Mouse (Mus musculus): ENCODE measurements around the gene Plekhh1. TPM values are rescaled to one million over a fixed set of nuclear protein-coding genes. Genes with fewer than 3 reads are reported as not detected.

The Plekhh1 gene
- polyA plus RNA-seq, 1 experiment from 2014 or later = 1.0 TPM

GRCm38 (mm10) chr12:79070736-79071333 lies 41.9 kb downstream of the Plekhh1 start:
- 90% methylated on average over 9 of the region's 9 CpGs for WGBS
- no peaks in the 10 kb centered on the region for H3K9me3 ChIP-seq (ENCODE audit: control insufficient read depth, low read length)
- no peak overlapping the region for H3K9ac ChIP-seq (ENCODE audit: low read depth, low read length)
- H3K27ac ChIP-seq (ENCODE audit: low read depth, low read length) = no peak overlapping the region
- ATAC-seq (replicated peaks; ENCODE audit: low FRiP score) = no peak
- no peak overlapping the region for H3K4me3 ChIP-seq (ENCODE audit: low read depth, low read length)
- DNase-seq (ENCODE audit: low spot score) = no peak
- H3K4me1 ChIP-seq (replicated peaks; ENCODE audit: control insufficient read depth, insufficient read depth, low read length) = no peaks in the 10 kb centered on the region
- no peak overlapping the region for H3K4me2 ChIP-seq
- H3K27me3 ChIP-seq (replicated peaks; ENCODE audit: control insufficient read depth, insufficient read depth, low read length) = no peaks in the 10 kb centered on the region
- H3K36me3 ChIP-seq (ENCODE audit: control insufficient read depth, insufficient read depth, low read length) = 0 out of 2 replicates have a peak, but pooled peaks cover 5% of the 10 kb centered on the region

GRCm38 (mm10) chr12:79072576-79072975 lies 43.6 kb downstream of the Plekhh1 start:
- WGBS = 88% methylated on average over 6 of the region's 6 CpGs
- Histone ChIP-seq H3K4me3 (ENCODE audit: low read depth, low read length) (no peak overlapping the region), H3K9me3 (ENCODE audit: control insufficient read depth, low read length) (no peaks in the 10 kb centered on the region), H3K27me3 (replicated peaks; ENCODE audit: control insufficient read depth, insufficient read depth, low read length) (no peaks in the 10 kb centered on the region), H3K4me1 (replicated peaks; ENCODE audit: control insufficient read depth, insufficient read depth, low read length) (no peaks in the 10 kb centered on the region), H3K36me3 (ENCODE audit: control insufficient read depth, insufficient read depth, low read length) (peaks cover 14% of the 10 kb centered on the region), H3K4me2 (no peak overlapping the region), H3K27ac (ENCODE audit: low read depth, low read length) (no peak overlapping the region), H3K9ac (ENCODE audit: low read depth, low read length) (no peak overlapping the region)
- ATAC-seq (replicated peaks; ENCODE audit: low FRiP score) (no peak), DNase-seq (ENCODE audit: low spot score) (no peak)

DNA sequence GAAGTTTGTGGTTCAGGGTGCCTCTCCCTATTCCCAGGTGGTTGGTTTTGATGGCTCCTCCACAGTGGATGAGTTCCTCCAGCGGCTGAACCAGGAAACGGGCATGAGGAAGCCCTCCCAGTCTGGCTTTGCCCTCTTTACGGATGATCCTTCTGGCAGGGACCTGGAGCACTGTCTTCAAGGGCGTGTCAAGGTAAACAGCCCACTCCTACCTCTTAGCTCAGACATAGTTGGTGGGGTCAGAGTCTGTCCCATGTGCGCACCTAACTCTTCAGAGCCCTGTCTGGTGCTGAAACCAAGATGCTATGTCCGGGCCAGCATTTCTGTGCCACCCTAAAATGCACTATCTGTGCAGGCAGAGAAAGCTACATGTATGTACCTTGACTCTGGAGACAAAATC lies 44.4 kb downstream of the Plekhh1 start:
- Histone ChIP-seq H3K4me1 (replicated peaks; ENCODE audit: control insufficient read depth, insufficient read depth, low read length) (no peaks in the 10 kb centered on the region), H3K36me3 (ENCODE audit: control insufficient read depth, insufficient read depth, low read length) (peaks cover 12% of the 10 kb centered on the region), H3K9me3 (ENCODE audit: control insufficient read depth, low read length) (no peaks in the 10 kb centered on the region), H3K9ac (ENCODE audit: low read depth, low read length) (no peak overlapping the region), H3K4me2 (no peak overlapping the region), H3K4me3 (ENCODE audit: low read depth, low read length) (no peak overlapping the region), H3K27me3 (replicated peaks; ENCODE audit: control insufficient read depth, insufficient read depth, low read length) (no peaks in the 10 kb centered on the region), H3K27ac (ENCODE audit: low read depth, low read length) (no peak overlapping the region)
- DNase-seq (ENCODE audit: low spot score) (no peak), ATAC-seq (replicated peaks; ENCODE audit: low FRiP score) (no peak)
- 88% methylated on average over 6 of the region's 6 CpGs for WGBS

- H3K9me3 ChIP-seq (ENCODE audit: control insufficient read depth, low read length) = no peaks in the 10 kb centered on the region
- H3K9ac ChIP-seq (ENCODE audit: low read depth, low read length) = peak within 1 kb of the TSS; percentile 90
- H3K4me2 ChIP-seq = peak within 1 kb of the TSS; percentile 73
- ATAC-seq (replicated peaks; ENCODE audit: low FRiP score) = peak; percentile 96
- no peaks in the 10 kb centered on the region for H3K27me3 ChIP-seq (replicated peaks; ENCODE audit: control insufficient read depth, insufficient read depth, low read length)
- H3K4me3 ChIP-seq (ENCODE audit: low read depth, low read length) = peak within 1 kb of the TSS; percentile 92
- WGBS = under 1% methylated on average over 53 of the region's 53 CpGs
- DNase-seq (ENCODE audit: low spot score) = peak; percentile 88
- peak within 1 kb of the TSS; percentile 51; the same call in 1 of the 2 replicates for H3K27ac ChIP-seq (ENCODE audit: low read depth, low read length)
- no peaks in the 10 kb centered on the region for H3K4me1 ChIP-seq (replicated peaks; ENCODE audit: control insufficient read depth, insufficient read depth, low read length)
- H3K36me3 ChIP-seq (ENCODE audit: control insufficient read depth, insufficient read depth, low read length) = no peaks in the 10 kb centered on the region
These were observed 60.3 kb downstream of the Plekhh1 start, which contains the start of gene Pigh for GRCm38 (mm10) chr12:79089182-79089812. Gene Pigh, minus strand, starts transcription at chr12:79089651.

DNA sequence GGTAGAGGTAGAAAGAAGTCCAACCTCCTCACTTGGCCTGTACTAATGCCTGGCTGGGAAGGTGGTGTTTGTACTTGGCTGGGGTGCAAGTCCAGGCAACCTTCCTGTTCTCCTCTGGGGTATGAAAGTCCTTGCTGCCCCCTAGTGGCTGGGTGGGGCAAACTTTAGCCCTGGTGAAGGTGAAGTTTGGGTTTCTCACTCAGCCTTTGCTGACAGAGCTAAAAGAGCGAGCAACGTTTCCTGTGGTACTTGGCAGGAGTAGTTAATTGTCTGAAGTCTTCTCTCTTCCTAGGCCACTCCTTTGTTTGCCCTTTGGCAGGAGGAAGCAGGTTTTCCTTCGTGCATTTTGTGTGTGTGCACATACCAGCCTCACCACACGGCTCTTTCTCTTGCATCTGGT lies 63.6 kb downstream of the Plekhh1 start:
- WGBS = 36% methylated on average over 4 of the region's 4 CpGs
- Histone ChIP-seq H3K4me3 (ENCODE audit: low read depth, low read length) (no peak overlapping the region), H3K9me3 (ENCODE audit: control insufficient read depth, low read length) (no peaks in the 10 kb centered on the region), H3K4me1 (replicated peaks; ENCODE audit: control insufficient read depth, insufficient read depth, low read length) (no peaks in the 10 kb centered on the region), H3K36me3 (ENCODE audit: control insufficient read depth, insufficient read depth, low read length) (no peaks in the 10 kb centered on the region), H3K27ac (ENCODE audit: low read depth, low read length) (no peak overlapping the region), H3K27me3 (replicated peaks; ENCODE audit: control insufficient read depth, insufficient read depth, low read length) (no peaks in the 10 kb centered on the region), H3K9ac (ENCODE audit: low read depth, low read length) (no peak overlapping the region), H3K4me2 (no peak overlapping the region)
- ATAC-seq (replicated peaks; ENCODE audit: low FRiP score) = no peak
- peak; percentile 38 for DNase-seq (ENCODE audit: low spot score)

- H3K4me2 ChIP-seq = no peak overlapping the region
- no peak overlapping the region for H3K27ac ChIP-seq (ENCODE audit: low read depth, low read length)
- DNase-seq (ENCODE audit: low spot score) (no peak), ATAC-seq (replicated peaks; ENCODE audit: low FRiP score) (no peak)
- no peak overlapping the region for H3K9ac ChIP-seq (ENCODE audit: low read depth, low read length)
- no peak overlapping the region for H3K4me3 ChIP-seq (ENCODE audit: low read depth, low read length)
- no peaks in the 10 kb centered on the region for H3K9me3 ChIP-seq (ENCODE audit: control insufficient read depth, low read length)
- no peaks in the 10 kb centered on the region for H3K4me1 ChIP-seq (replicated peaks; ENCODE audit: control insufficient read depth, insufficient read depth, low read length)
- H3K36me3 ChIP-seq (ENCODE audit: control insufficient read depth, insufficient read depth, low read length) = no peaks in the 10 kb centered on the region
- WGBS = 60% methylated on average over 3 of the region's 3 CpGs
- 0 out of 2 replicates have a peak, but pooled peaks cover 2% of the 10 kb centered on the region for H3K27me3 ChIP-seq (replicated peaks; ENCODE audit: control insufficient read depth, insufficient read depth, low read length)
These were observed 68.3 kb downstream of the Plekhh1 start for GRCm38 (mm10) chr12:79097106-79097752.

GRCm38 (mm10) chr12:79103773-79104172 lies 74.8 kb downstream of the Plekhh1 start:
- Histone ChIP-seq H3K9me3 (ENCODE audit: control insufficient read depth, low read length) (no peaks in the 10 kb centered on the region), H3K36me3 (ENCODE audit: control insufficient read depth, insufficient read depth, low read length) (no peaks in the 10 kb centered on the region), H3K4me2 (no peak overlapping the region), H3K4me1 (replicated peaks; ENCODE audit: control insufficient read depth, insufficient read depth, low read length) (no peaks in the 10 kb centered on the region), H3K4me3 (ENCODE audit: low read depth, low read length) (no peak overlapping the region), H3K9ac (ENCODE audit: low read depth, low read length) (no peak overlapping the region), H3K27ac (ENCODE audit: low read depth, low read length) (no peak overlapping the region), H3K27me3 (replicated peaks; ENCODE audit: control insufficient read depth, insufficient read depth, low read length) (0 out of 2 replicates have a peak, but pooled peaks cover 2% of the 10 kb centered on the region)
- ATAC-seq (replicated peaks; ENCODE audit: low FRiP score) (no peak), DNase-seq (ENCODE audit: low spot score) (no peak)
- 75% methylated on average over 3 of the region's 3 CpGs for WGBS

GRCm38 (mm10) chr12:79104544-79104943 lies 75.6 kb downstream of the Plekhh1 start:
- no peaks in the 10 kb centered on the region for H3K4me1 ChIP-seq (replicated peaks; ENCODE audit: control insufficient read depth, insufficient read depth, low read length)
- no peak for DNase-seq (ENCODE audit: low spot score)
- no peaks in the 10 kb centered on the region for H3K9me3 ChIP-seq (ENCODE audit: control insufficient read depth, low read length)
- H3K4me2 ChIP-seq = no peak overlapping the region
- no peak overlapping the region for H3K27ac ChIP-seq (ENCODE audit: low read depth, low read length)
- no peak for ATAC-seq (replicated peaks; ENCODE audit: low FRiP score)
- H3K4me3 ChIP-seq (ENCODE audit: low read depth, low read length) = no peak overlapping the region
- H3K27me3 ChIP-seq (replicated peaks; ENCODE audit: control insufficient read depth, insufficient read depth, low read length) = 0 out of 2 replicates have a peak, but pooled peaks cover 2% of the 10 kb centered on the region
- 70% methylated on average over 2 of the region's 2 CpGs for WGBS
- H3K36me3 ChIP-seq (ENCODE audit: control insufficient read depth, insufficient read depth, low read length) = no peaks in the 10 kb centered on the region
- no peak overlapping the region for H3K9ac ChIP-seq (ENCODE audit: low read depth, low read length)

Measured in liver, embryonic 11.5 days (tissue).